Mouse (Mus musculus) ES-Bruce4 (cell line): ENCODE measurements at regions not wholly inside any gene's neighbourhood (a gene's known extent, or its start where the extent isn't known, plus 50 kb on each side); places are given as distances from the start of the nearest gene placed in this dataset.

ENCODE experiments used
- H3K27ac ChIP-seq: 2 replicates; pipeline ENCODE4 v1.5.1; 2012; ENCODE audit warnings: low read length, inconsistent platforms; ENCODE audit not compliant: insufficient read depth
- H3K27me3 ChIP-seq: 2 replicates; pipeline ENCODE4 v1.6.1; 2012; ENCODE audit warnings: mild to moderate bottlenecking, low read length, inconsistent platforms; ENCODE audit not compliant: control insufficient read depth, poor library complexity, insufficient read depth, severe bottlenecking
- H3K36me3 ChIP-seq: 2 replicates; pipeline ENCODE4 v1.6.1; 2012; ENCODE audit warnings: inconsistent platforms, mild to moderate bottlenecking, low read length, moderate library complexity; ENCODE audit not compliant: control insufficient read depth, poor library complexity, insufficient read depth, severe bottlenecking
- H3K4me1 ChIP-seq: one replicate; pipeline ENCODE4 v1.8.1; 2011; ENCODE audit warnings: low read length; ENCODE audit not compliant: control insufficient read depth, insufficient read depth
- H3K4me3 ChIP-seq: 2 replicates; pipeline ENCODE4 v1.5.1; 2011; ENCODE audit warnings: low read depth, mild to moderate bottlenecking, low read length
- H3K9ac ChIP-seq: 2 replicates; pipeline ENCODE4 v1.6.1; 2012; ENCODE audit warnings: low read depth, mild to moderate bottlenecking, inconsistent platforms; ENCODE audit not compliant: poor library complexity, severe bottlenecking
- H3K9me3 ChIP-seq: replicated peaks from 2 replicates; pipeline ENCODE4 v1.6.1; 2012; ENCODE audit warnings: mild to moderate bottlenecking, low read length, inconsistent platforms; ENCODE audit not compliant: control insufficient read depth, poor library complexity, insufficient read depth, severe bottlenecking
- CTCF ChIP-seq: IDR thresholded peaks from one replicate; pipeline ENCODE4 v1.8.1; 2011; ENCODE audit warnings: low read depth, low read length
- EP300 ChIP-seq: IDR thresholded peaks from 2 replicates; pipeline ENCODE4 v1.6.1; 2011; ENCODE audit warnings: low read depth, low read length; ENCODE audit not compliant: insufficient read depth
- POLR2A ChIP-seq: IDR thresholded peaks from one replicate; pipeline ENCODE4 v1.8.1; 2011; ENCODE audit warnings: low read length; ENCODE audit not compliant: insufficient read depth

DNA sequence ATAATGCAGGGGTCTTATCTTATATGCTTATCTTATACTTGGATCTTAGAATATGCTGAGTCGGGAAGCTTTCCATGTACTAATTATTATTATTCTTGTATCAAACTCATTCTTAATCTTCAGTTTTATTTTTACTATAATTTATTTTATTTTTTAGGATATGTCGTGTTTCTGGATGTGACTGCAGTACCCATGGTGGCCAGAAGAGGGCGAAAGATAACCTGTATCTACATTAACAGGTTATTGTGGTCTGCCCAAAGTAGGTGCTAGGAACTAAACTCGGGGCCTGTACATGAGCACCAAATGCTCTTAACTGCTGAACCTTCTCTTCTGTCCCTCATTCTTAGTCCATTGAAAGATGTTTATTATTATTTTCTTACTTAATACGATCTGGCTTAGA is 72.0 kb upstream of the Samt3 start:
- no peak overlapping the region for H3K27ac ChIP-seq
- H3K4me3 ChIP-seq = no peak overlapping the region
- H3K4me1 ChIP-seq = no peaks in the 10 kb centered on the region
- TF ChIP-seq CTCF (no peak), POLR2A (no peak), EP300 (no peak)
- H3K9ac ChIP-seq = no peak overlapping the region
- H3K9me3 ChIP-seq = no peaks in the 10 kb centered on the region
- no peaks in the 10 kb centered on the region for H3K36me3 ChIP-seq
- no peaks in the 10 kb centered on the region for H3K27me3 ChIP-seq

DNA sequence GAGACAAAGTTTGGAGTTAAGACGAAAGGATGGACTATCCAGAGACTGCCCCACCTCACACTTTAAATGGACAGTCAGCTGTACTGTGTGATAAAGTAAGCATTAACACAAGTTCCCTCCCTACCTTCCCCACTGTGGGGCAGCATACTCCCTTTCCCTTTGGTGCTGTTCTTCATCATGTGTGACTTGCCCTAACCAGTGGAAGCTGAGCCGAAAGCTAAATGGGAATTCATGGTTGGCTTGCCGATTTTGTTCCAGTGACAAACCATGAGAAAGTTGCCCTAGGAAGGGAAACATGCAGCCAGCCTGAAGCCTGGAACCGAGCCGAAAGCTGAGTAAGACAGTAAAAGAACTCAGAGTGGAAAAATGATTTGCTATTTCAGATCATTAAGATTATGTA is 62.9 kb upstream of the Samt3 start:
- Histone ChIP-seq H3K27me3 (no peaks in the 10 kb centered on the region), H3K4me3 (no peak overlapping the region), H3K27ac (no peak overlapping the region), H3K4me1 (no peaks in the 10 kb centered on the region), H3K9ac (no peak overlapping the region), H3K9me3 (no peaks in the 10 kb centered on the region), H3K36me3 (no peaks in the 10 kb centered on the region)
- TF ChIP-seq POLR2A (no peak), EP300 (no peak), CTCF (peak; percentile 7)
